Mouse (Mus musculus) adipocyte (in vitro differentiated cells): ENCODE measurements around the gene Scn8a.
"Not testable (repeated sequence)": the region's sequence is repeated elsewhere in the genome, so short reads cannot be mapped to it uniquely, and the experiment has no call there.

Experiments used
- DNase-seq: peaks from one replicate; pipeline ENCODE4 v3.0.0-alpha.2; 2016; ENCODE audit warnings: low spot score

Scn8a gene

GRCm38 (mm10) chr15:100869558-100869957, at the start of gene Scn8a:
Gene Scn8a, plus strand, starts transcription at chr15:100869858.
- no peak for DNase-seq

GRCm38 (mm10) chr15:100821824-100822223, 47.8 kb upstream of the Scn8a start:
- no peak for DNase-seq

GRCm38 (mm10) chr15:100822370-100822769, 47.3 kb upstream of the Scn8a start:
- DNase-seq, result not testable (repeated sequence)

GRCm38 (mm10) chr15:100825249-100825856, 44.3 kb upstream of the Scn8a start:
- DNase-seq, result no peak

DNA sequence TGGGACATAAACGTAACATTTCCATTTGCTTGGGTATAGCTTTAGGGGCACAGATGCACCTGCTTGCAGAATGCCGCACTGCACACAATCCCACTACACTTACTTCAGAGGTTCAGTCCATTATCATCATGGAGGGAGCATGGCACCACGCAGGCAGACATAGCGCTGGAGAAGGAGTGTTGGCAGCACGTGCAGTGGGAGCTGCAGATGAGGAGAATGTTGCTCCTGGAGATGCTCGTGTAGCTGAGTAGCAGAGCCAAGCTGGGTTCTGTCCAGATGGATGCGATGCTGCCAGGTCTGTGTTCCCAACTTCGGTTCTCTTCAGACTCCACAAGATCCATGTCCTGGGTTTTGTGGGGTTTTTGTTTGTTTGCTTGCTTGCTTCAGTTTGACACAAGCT, 43.6 kb upstream of the Scn8a start:
- DNase-seq, result no peak

GRCm38 (mm10) chr15:100829775-100830174, 39.9 kb upstream of the Scn8a start:
- no peak for DNase-seq

DNA sequence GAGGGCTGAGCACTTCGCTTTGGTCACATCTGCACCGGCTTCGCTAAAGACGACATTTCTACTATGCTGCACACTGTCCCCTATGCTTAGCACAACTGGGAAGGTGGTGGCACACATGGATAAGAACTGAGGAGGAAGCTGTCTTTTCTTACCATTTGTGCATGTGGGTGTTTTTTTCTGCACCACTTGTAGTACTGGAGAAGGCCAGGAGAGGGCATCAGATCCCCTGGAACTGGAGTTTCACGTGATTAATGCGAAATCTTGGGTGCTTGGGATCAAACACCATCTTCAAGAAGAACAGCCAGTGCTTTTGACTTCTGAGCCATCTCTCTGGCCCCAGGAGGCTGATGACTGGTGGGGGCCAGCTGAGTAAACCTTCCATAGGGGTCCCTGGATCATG, 39.0 kb upstream of the Scn8a start:
- DNase-seq, result peak; percentile 12

DNA sequence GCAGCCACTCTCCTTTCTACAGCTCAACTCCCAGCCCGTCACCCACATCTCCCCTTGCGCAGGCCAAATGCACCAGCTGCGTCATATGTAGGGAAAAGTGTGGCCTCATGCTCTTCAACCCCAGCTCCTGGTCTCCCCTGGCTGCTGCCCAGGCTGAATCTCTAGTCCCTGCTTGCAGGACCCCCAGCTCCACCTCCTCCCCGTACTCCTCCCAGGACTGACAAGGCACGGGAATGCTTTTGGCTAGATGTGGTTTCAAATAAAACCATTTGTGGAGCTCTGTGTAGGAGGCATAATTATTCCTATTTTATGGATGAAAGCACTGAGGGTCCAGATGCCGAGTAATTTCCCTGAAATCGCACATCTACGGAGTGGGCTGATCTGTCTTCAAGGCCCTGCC, 37.5 kb upstream of the Scn8a start:
- DNase-seq, result no peak

DNA sequence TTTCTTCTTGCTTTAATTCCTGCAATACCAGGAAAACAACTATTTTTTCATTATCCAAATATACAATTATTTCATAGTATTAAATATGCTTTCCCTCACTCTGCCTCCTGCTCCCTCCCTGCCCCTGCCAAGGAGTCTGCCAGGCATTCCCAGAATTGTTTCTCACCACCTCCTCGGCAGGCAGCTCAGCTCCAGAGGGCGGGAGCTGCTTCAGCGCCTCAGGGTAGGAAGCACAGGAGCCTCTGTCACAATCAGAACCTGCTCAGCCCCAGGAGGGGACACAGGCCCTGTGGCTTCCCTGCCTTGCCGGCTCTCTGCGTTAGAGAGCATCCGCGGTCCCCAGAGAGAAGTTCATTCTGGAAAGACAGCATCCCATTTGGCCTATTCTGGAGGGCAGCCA, 36.9 kb upstream of the Scn8a start:
- DNase-seq, result no peak

DNA sequence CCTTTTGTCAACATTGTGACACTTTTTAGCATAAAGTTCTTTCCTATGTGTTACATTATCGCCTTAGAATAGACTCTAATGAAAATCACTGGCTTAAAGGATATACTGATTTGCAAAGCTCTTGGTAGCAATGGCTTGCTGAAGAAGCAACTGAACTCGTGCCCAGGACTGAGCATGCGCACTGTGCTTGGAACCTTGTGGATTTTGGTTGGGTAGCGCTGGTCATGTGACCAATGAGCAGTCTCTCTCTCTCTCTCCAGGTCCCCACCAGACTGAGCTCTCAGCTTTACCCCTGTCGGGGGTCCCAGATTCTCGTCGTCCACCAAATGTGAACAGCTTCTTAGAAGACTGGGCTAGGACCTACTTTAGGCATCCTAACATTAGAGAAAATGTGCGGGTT, 32.9 kb upstream of the Scn8a start:
- DNase-seq, result no peak

DNA sequence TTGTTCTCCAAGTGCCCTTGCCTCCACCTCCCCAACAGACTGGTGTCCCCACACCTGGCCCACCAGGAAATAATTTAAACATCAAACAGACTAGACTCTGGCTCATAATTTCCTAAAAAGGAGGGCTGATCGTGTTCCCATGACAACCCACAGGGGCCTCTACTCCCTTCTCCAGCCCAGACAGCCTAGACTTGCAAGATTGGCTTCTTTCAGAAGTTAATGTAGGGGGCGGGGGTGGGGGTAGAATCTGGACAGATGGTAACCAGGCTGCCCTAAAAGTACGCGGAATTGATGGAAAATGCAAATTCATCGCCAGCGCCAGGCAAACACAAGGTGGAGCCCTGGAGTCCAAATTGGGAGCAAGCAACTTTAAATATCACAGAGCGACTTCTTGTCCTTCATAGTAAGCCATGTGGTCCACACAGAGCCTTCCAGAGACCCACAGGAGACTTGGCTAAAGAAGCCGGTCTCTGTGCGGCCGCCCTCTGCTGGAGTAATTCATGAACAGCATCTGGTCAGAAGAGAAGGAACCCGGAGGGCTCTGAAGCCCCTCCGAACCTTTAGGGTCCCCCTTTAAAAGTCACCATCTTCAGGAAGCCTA, 31.0 kb upstream of the Scn8a start:
- DNase-seq, result peak; percentile 47

DNA sequence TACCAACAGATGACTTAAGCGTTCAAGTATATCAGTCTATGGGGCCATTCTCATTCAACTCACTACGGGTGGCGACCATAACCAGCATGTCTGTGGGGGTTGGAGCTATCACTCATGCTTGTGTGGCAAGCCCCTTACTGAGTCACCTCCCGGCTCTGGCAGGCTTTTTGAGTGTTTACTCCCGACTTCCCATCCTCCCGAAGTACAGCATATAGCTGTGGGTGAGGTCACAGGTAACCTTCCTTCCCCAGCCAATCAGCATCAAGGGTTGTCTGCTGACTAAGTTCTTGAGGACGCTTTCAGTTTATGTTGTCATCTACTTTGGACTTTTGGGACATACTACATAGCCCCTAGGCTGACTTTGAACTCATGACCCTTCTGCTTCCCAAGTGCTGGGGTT, 25.3 kb upstream of the Scn8a start:
- no peak for DNase-seq

GRCm38 (mm10) chr15:100845049-100845879, 24.4 kb upstream of the Scn8a start:
- DNase-seq, result no peak

GRCm38 (mm10) chr15:100847193-100847592, 22.5 kb upstream of the Scn8a start:
- no peak for DNase-seq

- no peak for DNase-seq
These were observed 12.1 kb upstream of the Scn8a start for GRCm38 (mm10) chr15:100857586-100857985.

GRCm38 (mm10) chr15:100860856-100861255, 8.8 kb upstream of the Scn8a start:
- no peak for DNase-seq

DNA sequence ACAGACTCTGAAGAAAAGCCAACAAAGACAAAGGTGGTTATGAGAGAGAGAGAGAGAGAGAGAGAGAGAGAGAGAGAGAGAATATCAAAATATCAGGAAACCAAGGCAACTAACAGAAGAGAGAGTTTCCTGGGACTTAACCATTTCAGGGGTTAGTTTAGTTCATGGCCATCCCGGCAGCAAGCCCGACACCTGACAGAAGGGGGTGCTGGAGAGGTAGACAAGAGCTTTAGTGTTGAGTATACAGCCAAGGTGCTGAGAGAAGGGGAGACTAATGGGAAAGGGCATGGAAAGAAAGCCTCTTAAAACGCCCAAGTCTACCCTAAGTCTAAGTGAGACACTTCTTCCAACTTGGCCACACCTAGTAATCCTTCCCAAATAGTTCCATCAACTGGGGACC, 4.1 kb upstream of the Scn8a start:
- DNase-seq, result no peak

DNA sequence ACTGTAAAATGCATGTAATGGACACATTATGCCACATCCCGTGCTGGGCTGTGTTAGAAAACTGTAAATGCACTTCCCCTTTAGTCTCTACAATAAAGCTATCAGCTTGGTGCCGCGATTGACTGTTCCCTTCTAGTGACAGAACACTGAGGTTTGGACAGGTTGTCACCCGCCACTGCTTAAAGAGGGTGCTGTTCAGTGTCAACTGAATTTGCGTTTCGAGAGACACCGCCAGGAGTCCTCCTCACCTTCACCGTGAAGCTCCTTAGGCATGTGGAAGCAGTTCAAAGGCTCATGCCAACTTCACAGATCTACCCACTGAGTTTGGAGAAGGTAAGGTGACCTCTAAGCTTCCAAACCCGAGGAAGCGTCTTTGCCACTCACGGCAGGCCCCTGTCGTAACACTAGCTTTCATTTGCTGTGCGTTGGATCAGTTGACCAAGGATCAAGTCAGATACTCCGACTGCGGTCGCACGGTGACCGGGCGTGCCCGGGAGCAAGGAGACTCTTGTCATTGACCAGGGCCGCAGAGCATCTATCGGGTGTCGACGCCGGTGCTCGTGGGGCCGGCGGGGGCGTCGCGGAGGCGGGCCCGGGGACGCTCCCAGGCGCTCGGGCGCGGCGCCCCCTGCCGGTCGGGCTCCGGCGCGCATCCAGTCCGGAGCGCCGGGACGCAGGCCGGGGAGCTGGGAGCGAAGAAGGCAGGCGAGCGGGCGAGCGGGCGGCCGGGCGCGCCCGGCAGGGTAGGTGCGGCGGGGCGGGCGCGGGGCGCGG, 530 bp downstream of the Scn8a start:
- no peak for DNase-seq

GRCm38 (mm10) chr15:100870775-100871106, 1.1 kb downstream of the Scn8a start:
- no peak for DNase-seq

GRCm38 (mm10) chr15:100871107-100872011, 1.7 kb downstream of the Scn8a start:
- DNase-seq, result no peak

GRCm38 (mm10) chr15:100873155-100873554, 3.5 kb downstream of the Scn8a start:
- DNase-seq, result peak; percentile 11

DNA sequence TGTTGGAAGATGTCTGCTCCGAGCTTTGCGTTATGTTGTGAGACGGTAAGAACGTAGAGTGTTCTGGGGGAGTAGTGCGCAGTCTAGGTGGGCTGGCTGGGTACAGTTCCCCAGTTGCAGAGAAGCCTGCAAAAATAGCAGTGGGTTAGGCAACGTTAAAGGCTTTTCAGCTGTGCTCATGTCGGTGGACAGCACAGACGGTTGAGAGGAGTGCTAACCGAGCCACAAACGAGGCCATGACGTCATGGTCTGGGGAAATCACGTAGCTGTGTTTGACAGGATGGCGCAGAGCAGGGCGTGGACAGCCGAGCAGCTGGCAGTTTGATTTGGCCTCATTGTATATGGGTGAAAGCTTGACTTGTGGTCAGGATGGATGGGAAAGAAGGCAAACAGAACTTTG, 9.4 kb downstream of the Scn8a start:
- DNase-seq, result no peak
